Mouse (Mus musculus): Measurements from ENCODE around the gene BC080695.
"Not testable (repeated sequence)": the region's sequence is repeated elsewhere in the genome, so short reads cannot be mapped to it uniquely, and the experiment has no call there.

BC080695 gene

DNA sequence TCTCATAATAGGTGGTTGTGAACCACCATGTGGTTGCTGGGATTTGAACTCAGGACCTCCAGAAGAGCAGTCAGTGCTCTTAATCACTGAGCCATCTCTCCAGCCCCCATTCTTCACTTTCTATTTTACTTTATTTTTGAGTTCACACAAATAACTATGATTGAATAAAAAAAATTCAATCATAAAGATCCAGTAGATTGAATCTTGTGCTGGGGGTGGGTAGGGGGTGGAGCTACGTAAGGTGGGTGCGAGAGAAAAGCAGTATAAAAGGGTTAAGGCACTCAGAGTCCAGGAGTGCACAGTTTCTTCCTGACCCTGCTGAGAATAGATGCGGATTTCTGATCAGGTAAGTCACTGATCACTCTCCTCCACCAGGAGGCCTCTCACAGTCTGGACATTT lies at the start of gene BC080695, which contains the start of gene Gm13057:
TSS of gene BC080695 (plus strand) at position 301 of the 400 bp plus-strand sequence.
TSS of gene Gm13057 (plus strand) at position 310 of the 400 bp plus-strand sequence.
- DNase-seq: not testable (repeated sequence)

DNA sequence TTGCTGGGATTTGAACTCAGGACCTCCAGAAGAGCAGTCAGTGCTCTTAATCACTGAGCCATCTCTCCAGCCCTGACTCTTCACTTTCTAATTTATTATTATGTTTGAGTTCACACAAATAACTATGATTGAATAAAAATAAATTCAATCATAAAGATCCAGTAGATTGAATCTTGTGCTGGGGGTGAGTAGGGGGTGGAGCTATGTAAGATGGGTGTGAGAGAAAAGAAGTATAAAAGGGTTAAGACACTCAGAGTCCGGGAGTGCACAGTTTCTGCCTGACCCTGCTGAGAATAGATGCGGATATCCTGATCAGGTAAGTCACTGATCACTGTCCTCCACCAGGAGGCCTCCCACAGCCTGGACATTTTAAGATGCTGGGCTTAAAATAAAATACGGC lies 40.5 kb upstream of the BC080695 start, which contains the start of gene Gm13043:
TSS of gene Gm13043 (plus strand) at position 301 of the 400 bp plus-strand sequence.
- DNase-seq: no peak

DNA sequence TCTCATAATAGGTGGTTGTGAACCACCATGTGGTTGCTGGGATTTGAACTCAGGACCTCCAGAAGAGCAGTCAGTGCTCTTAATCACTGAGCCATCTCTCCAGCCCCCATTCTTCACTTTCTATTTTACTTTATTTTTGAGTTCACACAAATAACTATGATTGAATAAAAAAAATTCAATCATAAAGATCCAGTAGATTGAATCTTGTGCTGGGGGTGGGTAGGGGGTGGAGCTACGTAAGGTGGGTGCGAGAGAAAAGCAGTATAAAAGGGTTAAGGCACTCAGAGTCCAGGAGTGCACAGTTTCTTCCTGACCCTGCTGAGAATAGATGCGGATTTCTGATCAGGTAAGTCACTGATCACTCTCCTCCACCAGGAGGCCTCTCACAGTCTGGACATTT lies 15.8 kb upstream of the BC080695 start, which contains the start of gene Gm13040:
TSS of gene Gm13040 (plus strand) at position 301 of the 400 bp plus-strand sequence.
- not testable (repeated sequence) for DNase-seq

DNA sequence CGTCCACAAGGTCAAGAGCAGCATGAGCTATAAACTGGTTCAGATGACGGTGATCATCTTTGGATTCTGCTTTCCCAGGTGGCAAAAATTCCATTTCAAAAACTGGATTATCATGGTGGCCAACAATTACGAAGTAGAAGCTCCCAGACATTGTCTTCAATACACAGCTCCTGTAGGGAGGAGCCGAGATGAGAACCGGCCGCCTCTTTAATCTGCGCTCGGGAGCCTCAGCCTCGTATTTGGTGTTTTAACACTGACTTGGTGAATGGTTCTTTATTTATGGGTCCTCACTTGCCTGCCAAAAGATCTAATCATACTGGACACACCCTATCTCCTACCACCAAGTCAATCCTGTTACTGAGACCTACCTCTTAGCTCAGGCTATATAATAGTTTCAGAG lies 60.4 kb downstream of the BC080695 start:
- DNase-seq: not testable (repeated sequence)

DNA sequence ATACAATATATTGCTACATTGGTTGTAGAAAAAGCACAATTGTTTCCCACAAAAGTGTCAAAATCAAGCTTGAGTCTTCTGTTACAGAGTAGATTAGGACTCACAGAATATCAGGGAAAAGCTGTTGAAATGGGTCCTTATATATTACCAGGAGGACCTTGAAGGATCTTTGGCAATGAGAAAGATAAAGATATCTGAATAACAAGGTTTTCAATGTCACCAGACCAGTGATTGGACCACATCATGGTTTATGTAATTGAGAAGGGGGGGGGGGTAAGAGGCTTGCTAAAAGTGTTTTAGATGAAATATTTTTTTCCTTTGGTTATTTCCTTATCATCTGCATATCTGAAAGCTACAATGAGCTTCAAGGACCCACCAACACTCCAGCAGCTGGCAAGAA lies 63.2 kb downstream of the BC080695 start, which contains the start of gene Gm13083:
TSS of gene Gm13083 (plus strand) at position 301 of the 400 bp plus-strand sequence.
- not testable (repeated sequence) for DNase-seq

DNA sequence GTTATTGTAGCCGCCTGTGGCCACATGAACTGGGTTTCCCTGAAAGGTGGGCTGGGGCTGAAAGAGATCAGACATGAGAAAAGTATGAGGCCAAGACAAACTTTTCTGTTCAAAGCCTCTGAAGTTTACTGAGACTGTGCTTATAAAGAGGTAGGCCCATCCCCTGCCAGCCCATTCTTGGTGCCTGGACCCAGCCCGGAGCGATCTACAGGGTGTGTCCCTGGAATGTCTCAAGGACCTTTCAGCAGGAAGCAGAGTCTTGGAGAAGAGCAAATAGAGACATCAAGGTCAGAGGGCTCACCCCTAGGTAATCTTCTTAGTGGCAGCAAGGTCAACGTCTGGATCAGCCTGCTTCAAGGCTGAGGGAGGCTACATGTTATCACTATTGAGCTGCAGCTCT lies 66.6 kb downstream of the BC080695 start:
- not testable (repeated sequence) for DNase-seq

Measured in thymus, postnatal 4 days (tissue).